Mouse (Mus musculus) erythroblast, embryonic 14.5 days (primary cell): Measurements from ENCODE around the gene Krtap2-4.

ENCODE experiments used
- GATA1 ChIP-seq: IDR thresholded peaks from 2 replicates; pipeline ENCODE4 v1.6.1; 2012; ENCODE audit warnings: low read length, inconsistent platforms, mixed read lengths
- TAL1 ChIP-seq: IDR thresholded peaks from 3 replicates; pipeline ENCODE4 v1.6.1; 2012; ENCODE audit warnings: low read length, inconsistent platforms, mixed read lengths

DNA sequence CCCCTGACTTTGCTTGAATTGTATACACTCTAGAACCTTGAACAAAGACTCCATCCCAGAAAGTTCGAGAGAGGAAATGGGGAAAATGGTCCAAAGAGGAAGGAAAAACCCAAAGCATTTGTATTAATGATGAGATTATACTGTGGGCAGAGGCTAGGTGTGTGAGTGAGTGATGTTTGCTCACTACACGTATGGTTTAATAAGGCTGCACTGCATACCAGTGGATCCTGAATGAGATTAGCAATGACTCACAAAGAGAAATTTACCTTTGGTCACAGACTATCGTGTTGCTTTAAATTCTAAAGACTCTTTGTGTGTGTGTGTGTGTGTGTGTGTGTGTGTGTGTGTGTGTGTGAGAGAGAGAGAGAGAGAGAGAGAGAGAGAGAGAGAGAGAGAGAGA, 16.2 kb upstream of the Krtap2-4 start:
- TF ChIP-seq TAL1 = no peak
- no peak for TF ChIP-seq GATA1
